Mouse (Mus musculus) stomach, postnatal 0 days (tissue): ENCODE results near the gene Gm21987.

Experiments
- CTCF ChIP-seq: IDR thresholded peaks from 2 replicates; pipeline ENCODE4 v1.5.1; 2016; ENCODE audit warnings: antibody characterized with exemption, low read depth, mild to moderate bottlenecking, moderate library complexity
- EP300 ChIP-seq: optimal IDR thresholded peaks from 2 replicates; pipeline ENCODE3; 2016; ENCODE audit warnings: antibody characterized with exemption

GRCm38 (mm10) chr16:38359241-38359640 lies 12.4 kb downstream of the Gm21987 start:
- no peak for TF ChIP-seq CTCF
- no peak for TF ChIP-seq EP300
